Mouse (Mus musculus): ENCODE measurements at regions not wholly inside any gene's neighbourhood (a gene's known extent, or its start where the extent isn't known, plus 50 kb on each side); places are given as distances from the start of the nearest gene placed in this dataset.

DNA sequence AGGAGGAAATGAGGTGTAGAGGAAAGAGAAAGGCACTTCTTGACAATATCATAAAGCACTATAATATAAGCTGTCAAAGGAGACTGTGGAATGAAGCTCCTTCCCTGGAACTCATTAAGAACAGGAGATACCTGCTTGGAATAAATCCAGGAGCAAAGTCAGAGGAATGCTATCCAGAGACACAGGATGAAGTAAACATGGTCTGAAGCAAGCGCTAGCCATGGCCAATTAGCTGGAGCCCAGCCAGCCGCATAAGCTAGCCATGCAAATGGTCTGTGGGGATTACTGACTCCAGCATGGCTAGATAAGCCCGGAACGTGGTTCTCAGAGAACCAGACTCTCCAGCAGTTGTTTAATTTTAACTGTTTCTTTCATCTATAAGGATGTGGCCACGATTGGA, 54.9 kb upstream of the Gpc3 start:
- TF ChIP-seq CTCF (IDR thresholded peaks at IDR 0.05; ENCODE audit: extremely low read depth, insufficient read depth, low read length) (no peak), POLR2A (IDR thresholded peaks at IDR 0.05; ENCODE audit: extremely low read depth, insufficient read depth, low read length) (no peak)

Data from cortical plate, adult 2 months (tissue).